Mouse (Mus musculus): ENCODE measurements around the gene Myl6b. TPM values are rescaled to one million over a fixed set of nuclear protein-coding genes. Genes with fewer than 3 reads are reported as not detected.
"Not testable (repeated sequence)": the region's sequence is repeated elsewhere in the genome, so short reads cannot be mapped to it uniquely, and the experiment has no call there.

Myl6b gene
- polyA plus RNA-seq, 1 experiment, result 5.5 TPM

DNA sequence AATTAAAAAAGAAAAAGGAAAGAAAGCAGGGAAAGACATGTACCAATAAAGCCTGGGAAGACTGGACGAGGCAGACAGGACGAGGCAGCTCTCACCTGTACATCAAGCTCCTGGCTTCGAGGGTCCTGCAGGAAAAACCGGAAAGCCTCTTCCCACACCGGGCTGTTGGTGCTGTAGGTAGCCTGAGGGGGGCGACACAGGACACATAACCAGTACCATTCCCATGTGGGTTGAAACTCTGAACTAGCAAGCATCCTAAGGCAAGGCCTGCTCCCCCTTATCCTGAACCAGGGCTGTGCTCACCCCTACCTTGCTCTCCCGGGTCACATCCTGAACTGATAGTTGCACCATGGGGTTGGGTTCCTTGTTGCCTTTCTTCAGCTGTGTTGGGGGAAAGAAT, 20.3 kb upstream of the Myl6b start:
- DNase-seq (ENCODE audit: low read depth), result no peak

DNA sequence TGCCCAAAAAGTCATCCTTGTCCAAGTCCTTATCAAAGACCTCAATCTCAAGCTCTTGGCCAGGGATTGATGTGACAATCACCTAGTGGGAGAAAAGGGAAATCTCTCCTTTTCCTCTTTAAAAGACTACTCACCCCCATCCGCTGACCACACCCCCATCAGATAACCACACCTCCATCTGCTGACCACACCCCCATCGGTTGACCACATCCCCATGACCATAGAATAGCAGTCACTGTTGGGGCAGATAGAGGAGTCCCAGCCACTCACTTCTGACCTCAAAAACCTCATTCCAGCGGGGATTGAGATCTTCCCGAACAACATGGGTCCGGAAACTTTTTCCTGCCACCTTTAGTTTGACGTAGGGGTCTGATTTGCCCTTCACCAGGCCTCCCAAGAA, 18.2 kb upstream of the Myl6b start:
- DNase-seq (ENCODE audit: low read depth), result no peak

DNA sequence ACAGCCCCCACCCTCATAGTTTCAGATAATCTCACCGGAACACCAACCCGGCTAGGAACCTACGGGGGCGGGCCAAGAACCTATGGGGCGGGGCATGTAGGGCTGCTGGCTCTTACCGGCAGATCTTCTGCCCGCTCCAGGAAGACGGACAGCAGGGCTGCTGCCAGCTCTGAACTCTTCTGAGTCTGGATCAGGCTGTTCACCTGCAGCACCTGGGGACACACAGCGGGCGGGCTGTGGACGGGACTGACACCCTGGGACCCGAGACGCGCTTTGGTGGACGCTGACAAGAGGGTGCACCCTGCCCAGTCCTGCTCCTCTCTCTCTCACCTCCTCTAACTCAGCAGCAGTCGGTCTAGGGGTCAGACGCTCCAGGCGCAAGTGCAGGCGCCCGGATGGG, 17.5 kb upstream of the Myl6b start:
- no peak for DNase-seq (ENCODE audit: low read depth)

DNA sequence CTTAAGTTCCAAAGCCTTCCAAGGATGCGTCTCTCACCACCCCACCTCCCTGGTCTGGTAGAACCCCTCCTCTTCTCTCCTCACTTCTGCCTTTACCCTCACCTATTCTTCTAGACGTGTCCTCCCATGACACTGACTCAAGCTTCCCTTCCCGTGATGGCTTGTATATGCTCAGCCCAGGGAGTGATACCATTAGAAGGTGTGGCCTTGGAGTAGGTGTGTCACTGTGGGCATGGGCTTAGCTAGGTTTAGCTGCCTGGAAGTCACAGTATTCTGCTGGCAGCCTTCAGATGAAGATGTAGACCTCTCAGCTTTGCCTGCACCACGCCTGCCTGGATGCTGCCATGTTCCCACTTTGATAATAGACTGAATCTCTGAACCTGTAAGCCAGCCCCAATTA, 16.6 kb upstream of the Myl6b start:
- DNase-seq (ENCODE audit: low read depth), result no peak

DNA sequence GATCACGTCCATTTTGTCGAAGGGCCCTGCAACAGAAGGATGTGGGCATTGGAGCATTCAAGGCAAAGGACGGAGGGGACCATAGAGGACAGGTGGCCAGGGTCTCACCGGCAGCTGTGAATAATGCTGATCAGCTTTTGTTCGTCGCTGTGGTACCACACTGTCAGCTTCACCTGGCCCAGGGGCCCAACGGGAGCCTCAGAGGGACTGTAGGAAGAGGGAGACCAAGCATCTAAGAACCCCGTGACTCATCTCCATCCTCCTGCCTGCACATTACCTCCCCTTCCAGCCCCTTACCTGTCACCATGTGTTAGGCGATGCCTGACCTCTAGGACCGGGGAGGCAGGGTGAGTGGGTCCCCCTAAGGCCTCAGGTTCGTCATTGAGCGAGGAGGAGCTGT, 13.3 kb upstream of the Myl6b start:
- no peak for DNase-seq (ENCODE audit: low read depth)

DNA sequence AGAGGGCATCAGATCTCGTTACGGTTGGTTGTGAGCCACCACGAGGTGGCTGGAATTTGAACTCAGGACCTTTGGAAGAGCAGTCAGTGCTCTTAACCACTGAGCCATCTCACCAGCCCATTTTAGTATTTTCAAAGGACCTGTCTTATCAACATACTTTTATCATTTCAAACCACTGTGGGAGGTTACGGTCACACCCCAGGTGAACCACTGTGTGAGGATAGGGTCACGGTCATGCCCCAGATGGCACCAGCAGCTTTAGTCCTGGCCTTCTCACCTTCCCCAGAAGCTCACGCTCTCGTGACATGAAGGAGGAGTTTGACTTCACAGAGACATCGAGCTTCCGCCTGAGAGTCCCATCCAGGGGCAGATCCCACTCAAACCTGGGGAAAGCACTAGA, 12.7 kb upstream of the Myl6b start:
- DNase-seq (ENCODE audit: low read depth), result no peak

DNA sequence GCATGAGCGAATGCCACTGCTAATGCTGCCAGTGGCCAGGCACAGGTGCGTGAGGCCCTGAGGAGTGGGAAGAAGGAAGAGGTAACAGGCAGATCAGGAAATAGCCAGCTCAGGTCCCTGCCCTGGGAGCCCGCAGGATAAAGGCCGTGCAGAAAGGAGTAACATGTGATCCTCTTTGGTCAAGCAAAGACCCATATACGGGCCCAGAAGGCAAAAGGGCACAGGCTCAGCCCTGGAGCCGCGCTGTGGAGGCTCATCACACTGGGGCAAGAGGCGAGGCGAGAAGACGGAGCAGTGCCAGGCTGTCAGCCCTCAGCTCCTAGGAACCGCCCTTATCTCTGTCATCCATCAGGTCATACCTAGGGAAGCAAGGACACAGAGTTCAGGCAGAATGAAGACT, 11.8 kb upstream of the Myl6b start:
- DNase-seq (ENCODE audit: low read depth), result no peak

DNA sequence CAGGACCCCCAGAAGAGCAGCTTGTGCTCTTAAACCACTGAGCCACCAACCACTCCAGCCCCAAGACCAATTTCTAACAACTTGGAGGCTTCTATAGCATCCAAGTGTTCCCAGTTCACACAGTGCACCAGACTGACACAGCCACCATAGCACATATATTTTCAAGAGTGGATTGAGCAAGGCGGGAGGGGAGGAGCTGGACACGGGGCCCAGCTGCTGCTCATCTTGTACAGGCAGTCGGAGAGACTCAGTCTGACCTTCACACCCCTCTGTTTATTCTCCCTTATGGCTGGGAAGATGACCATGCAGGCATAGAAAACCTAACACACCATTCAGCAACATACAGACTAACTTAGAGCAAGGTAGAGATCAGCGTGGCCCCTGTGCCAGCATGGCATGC, 11.3 kb upstream of the Myl6b start:
- DNase-seq (ENCODE audit: low read depth), result no peak

DNA sequence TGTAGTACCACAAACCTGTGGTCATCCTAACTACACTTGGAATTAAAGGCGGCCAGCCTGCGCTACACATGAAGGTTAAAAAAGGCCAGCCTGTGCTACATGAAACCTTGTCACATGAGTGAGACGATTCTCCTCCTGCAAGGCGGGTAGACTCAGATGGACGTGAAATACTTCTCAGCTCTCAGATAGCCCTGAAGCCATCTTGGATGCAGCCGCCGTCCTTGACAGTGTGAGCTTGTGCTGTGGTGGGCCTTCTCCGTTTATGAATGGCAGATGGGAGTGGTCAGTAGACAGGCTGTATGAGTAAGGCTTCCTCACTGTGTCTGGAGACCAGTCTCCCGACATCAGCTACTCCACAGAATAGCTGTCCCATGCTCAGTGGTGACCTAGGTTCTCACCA, 10.7 kb upstream of the Myl6b start:
- DNase-seq (ENCODE audit: low read depth), result no peak

DNA sequence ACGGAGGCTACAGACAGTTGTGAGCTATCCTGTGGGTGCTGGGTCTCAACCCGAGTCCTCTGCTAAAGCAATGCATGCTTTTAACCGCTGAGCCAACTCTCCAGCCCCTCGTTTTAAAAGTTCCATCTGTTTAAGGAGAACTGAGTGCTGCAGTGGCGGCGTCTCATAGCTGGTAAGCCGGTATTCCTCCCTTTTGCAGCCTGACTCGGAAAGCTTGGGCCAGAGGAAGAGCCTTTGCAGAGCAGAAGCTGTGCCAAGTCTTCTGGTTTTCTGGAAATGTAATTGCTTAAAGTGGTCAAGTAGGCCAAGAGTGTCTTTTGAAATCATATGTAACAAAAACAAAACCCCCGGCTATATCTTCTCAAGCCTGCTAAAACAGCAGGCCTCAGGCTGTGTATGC, 9.8 kb upstream of the Myl6b start:
- no peak for DNase-seq (ENCODE audit: low read depth)

DNA sequence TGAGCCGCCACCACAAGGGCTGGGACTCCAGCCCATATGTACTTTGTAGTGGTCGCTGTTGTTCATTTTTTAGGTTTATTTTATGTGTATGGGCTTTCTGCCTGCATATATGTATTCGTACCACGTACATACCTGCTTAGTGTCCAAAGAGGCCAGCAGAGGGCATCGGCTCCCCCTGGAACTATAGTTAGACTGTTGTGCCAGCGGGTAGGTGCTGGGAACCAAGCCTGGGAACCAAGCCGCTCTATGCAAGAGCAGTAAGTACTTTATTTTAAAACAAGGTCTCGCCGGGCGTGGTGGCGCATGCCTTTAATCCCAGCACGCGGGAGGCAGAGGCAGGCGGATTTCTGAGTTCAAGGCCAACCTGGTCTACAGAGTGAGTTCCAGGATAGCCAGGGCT, 7.5 kb upstream of the Myl6b start:
- no peak for DNase-seq (ENCODE audit: low read depth)

DNA sequence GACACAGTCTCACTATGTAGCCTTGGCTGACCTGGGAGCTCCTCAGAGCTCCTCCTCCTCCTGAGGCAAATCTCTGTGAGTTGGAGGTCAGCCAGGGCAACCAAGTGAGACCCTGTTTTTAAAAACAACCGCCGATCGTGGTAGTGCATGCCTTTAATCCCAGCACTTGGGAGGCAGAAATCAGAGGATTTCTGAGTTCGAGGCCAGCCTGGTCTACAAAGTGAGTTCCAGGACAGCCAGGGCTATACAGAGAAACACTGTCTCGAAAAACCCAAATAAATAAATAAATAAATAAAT, 6.8 kb upstream of the Myl6b start:
- DNase-seq (ENCODE audit: low read depth), result not testable (repeated sequence)

DNA sequence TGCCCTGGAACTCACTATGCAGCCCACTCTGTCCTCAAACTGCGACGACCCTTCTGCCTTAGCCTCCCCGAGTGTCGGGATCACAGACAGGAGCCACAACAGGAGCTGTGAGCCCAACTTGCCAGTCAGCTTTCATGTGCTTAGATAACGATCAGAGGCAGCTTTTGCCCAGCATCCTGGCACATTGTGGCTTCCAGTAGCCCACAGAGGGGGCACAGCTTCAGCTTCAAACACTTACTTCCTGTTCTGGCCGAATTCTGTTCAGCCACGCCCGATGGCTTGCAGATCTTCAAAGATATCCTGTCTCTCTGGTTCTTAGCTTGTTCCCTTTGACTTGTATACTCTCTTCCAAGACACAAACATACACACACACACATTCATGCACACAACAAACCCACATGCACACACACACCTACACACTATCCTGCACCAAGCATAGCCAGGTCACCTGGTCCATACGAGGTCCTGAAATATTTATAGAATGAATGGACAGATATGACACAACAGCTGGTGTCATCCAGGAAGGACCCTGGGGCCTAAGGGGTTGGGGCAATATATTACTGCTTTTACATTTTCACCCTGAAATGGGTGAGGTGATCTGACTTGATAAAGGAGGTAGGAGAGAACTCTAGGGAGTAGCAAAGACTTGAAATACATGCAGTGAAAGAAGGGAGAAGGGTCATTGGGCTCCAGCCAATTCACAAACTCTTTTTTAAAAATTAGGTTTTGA, 6.3 kb upstream of the Myl6b start:
- DNase-seq (ENCODE audit: low read depth), result no peak

DNA sequence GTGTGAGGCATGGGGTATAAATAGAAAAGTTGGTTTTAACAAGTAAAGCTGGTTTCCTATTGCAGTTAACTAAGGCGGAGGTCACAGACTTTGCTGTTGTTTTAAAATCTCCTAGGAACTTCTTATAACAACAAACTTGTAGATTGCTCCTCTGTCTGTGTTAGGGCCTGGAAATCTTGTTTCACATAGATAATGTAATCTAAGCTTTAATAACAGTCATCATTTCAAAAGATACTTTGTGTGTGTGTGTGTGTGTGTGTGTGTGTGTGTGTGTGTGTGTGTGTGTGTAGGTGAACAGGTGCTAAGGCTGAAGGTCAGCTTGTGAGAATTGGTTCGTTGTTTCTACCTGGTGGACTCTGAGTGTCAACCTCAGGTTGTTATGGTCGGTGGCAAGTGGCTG, 5.5 kb upstream of the Myl6b start:
- DNase-seq (ENCODE audit: low read depth), result no peak

DNA sequence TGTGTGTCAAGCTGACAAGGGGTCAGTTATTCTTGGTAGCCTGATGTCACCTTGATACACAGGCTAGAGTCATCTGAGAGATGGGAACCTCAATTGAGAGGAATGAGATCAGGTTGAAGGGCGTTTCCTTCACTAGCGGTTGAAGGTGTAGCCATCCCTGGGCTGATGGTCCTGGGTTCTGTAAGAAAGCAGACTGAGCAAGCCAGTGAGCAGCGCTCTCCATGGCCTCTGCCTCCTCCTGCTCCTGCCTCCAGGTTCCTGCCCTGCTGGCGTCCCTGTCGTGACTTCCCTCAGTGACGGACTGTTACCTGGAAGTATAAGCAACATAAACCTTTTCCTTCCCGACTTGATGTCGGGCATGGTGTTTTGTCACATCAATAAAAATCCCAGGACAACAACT, 5.0 kb upstream of the Myl6b start:
- no peak for DNase-seq (ENCODE audit: low read depth)

DNA sequence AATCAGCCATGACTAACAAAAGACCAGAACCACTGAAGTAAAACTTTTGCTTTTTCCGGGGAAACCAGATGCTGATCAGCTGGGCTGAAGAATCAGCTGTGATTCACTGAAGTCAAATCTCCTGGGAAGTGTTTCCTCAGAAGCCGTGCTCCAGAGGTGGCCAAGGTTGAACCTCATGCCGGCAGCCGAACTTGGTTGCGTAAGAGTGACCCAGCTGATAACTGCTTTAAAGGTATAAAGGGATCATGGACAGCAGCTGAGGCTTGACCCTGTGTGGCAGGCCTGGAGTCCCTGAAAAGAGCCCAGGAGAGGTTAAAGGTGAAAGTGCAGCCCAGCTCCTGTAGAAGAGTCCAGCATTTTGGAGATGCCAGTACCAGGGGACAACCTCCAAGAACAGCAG, 3.9 kb upstream of the Myl6b start:
- no peak for DNase-seq (ENCODE audit: low read depth)

DNA sequence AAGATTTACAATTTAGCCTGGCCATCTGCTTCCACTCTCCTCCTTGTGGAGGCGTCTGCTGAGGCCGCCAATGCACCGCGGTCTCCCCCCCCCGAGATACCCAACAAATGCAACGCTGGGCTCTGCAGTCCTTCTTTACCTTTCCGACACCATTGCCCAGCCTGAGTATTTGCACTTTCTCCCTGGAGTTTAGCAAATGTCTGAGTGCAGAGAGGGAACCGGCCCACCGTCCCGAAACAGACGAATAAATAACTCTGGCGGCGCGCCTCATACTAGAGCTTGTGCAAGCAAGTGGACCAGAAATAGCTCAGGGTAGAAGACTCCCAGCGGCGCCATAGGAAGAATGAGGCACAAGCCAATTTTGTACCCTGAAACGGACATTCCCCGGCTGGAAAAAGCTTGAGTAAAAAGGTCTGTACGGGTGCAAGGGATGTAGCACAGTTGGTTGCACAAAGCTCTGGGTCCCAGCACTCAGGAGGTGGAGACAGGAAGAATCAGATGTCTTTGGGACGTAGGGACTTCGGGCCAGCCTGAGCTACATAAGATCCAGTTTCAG, 709 bp upstream of the Myl6b start:
- no peak for DNase-seq (ENCODE audit: low read depth)

DNA sequence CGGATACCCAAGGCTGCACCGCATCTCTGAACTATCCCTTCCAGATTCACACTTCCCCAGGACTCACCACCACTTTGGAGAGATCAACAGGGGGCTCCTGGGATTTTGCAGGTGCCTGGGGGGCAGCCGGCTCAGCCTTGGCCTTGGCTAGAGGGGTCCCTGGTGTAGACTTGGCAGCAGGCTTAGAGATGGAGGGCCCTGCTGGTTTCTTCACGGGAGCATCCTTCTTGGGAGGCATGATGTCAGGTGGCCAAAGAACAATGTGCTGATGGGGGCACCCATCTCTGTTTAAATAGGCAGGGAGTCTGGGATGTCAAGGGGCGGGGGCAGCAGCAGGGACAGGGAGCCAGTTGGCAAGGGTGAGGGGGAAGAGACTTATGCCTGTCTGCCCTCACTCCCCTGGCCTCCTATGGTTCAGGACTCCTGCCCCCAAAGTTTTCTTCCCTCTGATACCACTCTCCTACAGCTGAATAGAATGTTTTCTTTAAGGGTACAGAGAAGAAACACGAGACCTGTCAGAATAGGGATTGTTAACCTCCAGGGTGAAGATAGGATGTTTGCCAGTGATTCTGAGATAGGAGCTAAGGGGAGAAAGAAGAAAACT, 1.2 kb downstream of the Myl6b start:
- DNase-seq (ENCODE audit: low read depth), result no peak

DNA sequence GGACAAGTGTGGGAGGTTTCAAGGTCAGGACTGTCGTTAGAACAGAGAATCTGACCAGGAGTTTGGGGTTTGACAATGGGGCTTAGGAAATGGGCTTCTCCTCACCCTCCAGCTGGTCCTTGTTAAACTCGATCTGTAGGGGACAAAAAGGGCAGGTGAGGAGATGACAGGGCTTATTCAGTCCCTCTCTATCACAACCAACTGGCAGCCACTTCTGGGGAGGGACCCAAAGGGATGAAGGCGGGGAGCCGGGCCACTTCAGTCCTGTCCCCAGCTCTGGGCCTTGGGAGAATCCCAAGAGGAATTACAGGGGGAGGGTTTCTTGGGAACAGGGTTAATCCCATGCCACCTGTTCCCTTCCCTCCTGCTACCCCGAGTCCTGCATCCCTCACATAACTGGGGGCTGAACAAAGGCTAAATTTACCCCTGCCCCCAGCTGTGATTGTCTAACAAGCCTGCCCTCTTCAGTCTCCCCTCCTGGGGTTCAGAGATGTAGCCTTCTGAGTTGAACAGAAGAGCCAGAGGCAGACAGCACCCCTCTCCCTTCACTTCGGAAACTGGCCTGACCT, 1.9 kb downstream of the Myl6b start:
- no peak for DNase-seq (ENCODE audit: low read depth)

DNA sequence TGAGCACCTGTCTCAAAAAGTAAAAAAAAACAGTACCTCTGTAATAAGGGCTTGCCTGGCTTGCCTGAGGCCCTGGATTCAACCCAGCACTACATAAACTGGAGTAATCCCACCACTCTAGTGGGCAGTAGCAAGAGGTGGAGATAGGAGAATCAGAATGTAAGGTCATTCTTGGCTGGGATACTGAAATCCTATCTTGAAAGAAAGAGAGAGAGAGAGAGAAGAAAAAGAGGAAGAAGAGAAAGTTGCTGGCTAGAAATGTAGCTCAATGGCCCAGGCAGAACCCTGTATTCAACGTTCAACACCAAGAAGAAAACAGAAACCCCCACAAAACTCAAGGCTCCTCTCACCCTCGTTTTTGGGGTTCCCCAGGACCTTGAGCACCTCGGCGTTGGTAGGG, 2.6 kb downstream of the Myl6b start:
- DNase-seq (ENCODE audit: low read depth), result no peak

DNA sequence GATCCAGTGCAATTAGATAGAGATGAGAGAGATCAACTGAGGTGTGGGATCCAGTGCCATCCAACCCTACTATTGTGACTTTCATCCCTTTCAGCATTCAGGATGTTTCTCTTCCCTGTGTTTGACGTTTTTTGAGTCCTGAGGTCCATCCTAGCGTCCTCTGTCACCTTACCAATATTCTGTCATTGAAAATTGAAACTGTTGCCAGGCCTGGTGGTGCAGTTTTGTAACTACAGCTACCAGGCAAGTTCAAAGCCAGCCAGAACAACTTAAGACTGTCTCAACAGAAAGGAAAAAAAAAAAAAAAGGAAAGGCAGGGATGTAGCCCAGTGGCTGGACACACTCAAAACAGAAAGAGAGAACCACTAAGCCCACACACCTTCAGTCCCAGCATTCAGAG, 3.2 kb downstream of the Myl6b start:
- DNase-seq (ENCODE audit: low read depth), result no peak

DNA sequence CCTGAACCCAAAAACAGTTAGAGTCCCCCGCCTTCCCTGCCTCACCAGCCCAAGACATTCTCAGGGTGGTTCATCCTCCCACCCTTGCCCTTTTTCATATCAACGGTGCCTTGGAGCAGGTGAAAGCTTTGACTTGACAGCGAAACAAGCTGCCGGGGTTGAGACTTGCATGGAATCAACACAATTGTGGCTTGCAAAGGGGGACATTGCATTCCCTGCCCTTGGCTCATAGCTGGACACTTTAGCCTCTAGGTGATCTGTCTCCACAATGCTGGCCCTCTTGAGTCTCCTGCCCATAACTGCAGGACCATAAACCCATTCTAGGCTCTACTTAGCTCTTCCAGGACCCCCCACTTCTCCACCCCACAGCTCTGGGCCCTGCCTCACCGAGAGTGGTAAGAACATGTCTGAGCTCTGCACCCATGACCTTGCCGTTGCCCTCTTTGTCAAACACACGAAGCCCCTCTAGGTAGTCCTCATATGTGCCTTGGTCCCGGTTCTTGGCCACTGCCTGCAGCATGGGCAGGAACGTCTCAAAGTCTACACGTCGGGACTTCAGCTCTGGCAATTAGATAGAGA, 3.7 kb downstream of the Myl6b start:
- no peak for DNase-seq (ENCODE audit: low read depth)
